Comparison of ENCODE assay signal across 8 mouse cellular contexts in the genomic region with DNA sequence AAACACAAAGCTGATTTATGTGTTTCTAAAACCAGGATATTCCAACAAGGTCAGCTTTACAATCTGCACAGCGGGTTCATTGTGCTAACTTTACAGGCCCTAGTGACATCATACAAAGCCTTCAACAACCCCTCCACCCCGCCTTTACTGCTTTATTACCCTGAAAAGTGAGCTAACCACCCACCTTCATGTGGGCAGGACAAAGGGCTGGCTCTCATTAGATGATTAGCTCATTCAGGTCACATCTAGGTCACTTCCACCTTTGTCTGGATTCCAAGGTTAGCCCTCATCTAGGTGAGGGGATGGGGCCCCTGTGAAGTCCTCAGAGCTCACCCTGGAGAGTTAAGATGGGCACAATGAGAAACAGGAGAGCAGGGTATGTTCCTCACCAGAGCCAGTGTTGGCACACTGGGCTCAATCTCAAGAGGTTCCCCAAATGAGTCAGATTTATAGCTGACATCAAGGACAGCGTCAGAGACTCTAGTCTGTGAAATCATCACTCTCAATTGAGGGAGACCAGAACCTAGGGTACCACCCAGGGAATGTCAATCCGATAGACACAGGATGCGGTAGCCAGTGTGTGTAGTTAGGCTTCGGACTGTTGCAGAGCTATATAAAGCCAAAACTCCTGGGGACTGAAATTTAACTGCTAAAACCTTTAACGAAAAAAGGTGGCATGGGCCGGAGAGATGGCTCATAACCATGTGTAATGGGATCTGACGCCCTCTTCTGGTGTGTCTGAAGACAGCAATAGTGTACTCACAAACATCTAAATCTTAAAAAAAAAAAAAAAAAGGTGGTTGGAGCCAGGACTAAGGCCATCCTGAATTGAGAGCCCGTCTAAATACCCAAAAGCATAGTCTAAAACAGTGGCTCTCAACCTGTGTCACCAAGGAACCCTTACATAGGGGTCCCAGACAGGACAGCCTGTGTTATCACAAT. TPM values are rescaled to one million over a fixed set of nuclear protein-coding genes. Genes with fewer than 3 reads are reported as not detected.
DNase-seq lines count a peak whose midpoint lies in the region; ATAC-seq and TF ChIP-seq lines count a peak whose summit lies in the region.

No protein-coding gene starts in this region.

- 43% methylated on average over 10 of the region's 10 CpGs for WGBS in heart, embryonic 10.5 days
- whole genome bisulfite sequencing in midbrain, embryonic 11.5 days: 31% methylated on average over 10 of the region's 10 CpGs

- H3K79me2 ChIP-seq in MEL (ENCODE audit: control insufficient read depth, insufficient read depth, low read length, poor library complexity): peaks cover 22% of the 10 kb centered on the region

- peak overlapping the region; percentile 100 for H3K9ac ChIP-seq in MEL (ENCODE audit: control insufficient read depth, low read depth, low read length, poor library complexity, severe bottlenecking)
- H3K9ac ChIP-seq in midbrain, embryonic 11.5 days (ENCODE audit: low read length): peak overlapping the region; percentile 98

- DNase-seq in heart, embryonic 10.5 days (ENCODE audit: low spot score): no peak
- no peak for DNase-seq in heart, postnatal 25 days (ENCODE audit: low spot score)
- DNase-seq in MEL (ENCODE audit: low read depth, low spot score): peak; percentile 36
- no peak for DNase-seq in midbrain, embryonic 11.5 days (ENCODE audit: low spot score, missing footprints)
- no peak for DNase-seq in T-cell, adult 2 months (ENCODE audit: low spot score)
- DNase-seq in spleen, adult 12 weeks (ENCODE audit: low spot score): no peak
- no peak for DNase-seq in B cell, adult 2 months

- H3K4me1 ChIP-seq in heart, embryonic 10.5 days: peaks cover 12% of the 10 kb centered on the region
- peaks cover 0 to 3% of the 10 kb centered on the region in 2 experiments; a peak in 1 of 4 replicates for H3K4me1 ChIP-seq in MEL (ENCODE audit: control insufficient read depth in 1 of 2, insufficient read depth in 2 of 2, low read length in 2 of 2)
- H3K4me1 ChIP-seq in midbrain, embryonic 11.5 days (ENCODE audit: control insufficient read depth, insufficient read depth, low read length): peaks cover 5% of the 10 kb centered on the region; the same call in 1 of the 2 replicates

- peaks cover 24% of the 10 kb centered on the region for H3K36me3 ChIP-seq in heart, embryonic 10.5 days
- H3K36me3 ChIP-seq in MEL (ENCODE audit: control insufficient read depth in 1 of 2, insufficient read depth in 2 of 2, low read length in 2 of 2): peaks cover 0 to 11% of the 10 kb centered on the region in 2 experiments; a peak in 3 of 4 replicates
- H3K36me3 ChIP-seq in midbrain, embryonic 11.5 days (ENCODE audit: control insufficient read depth, insufficient read depth, low read length): peaks cover 13% of the 10 kb centered on the region; the same call in 1 of the 2 replicates

- intact Hi-C loops in heart, postnatal 25 days (cut with DNase I): no loop called here

- H3K4me2 ChIP-seq in midbrain, embryonic 11.5 days: peak overlapping the region; percentile 77

- peak in 1 of 2 experiments; percentile 25; a peak in 2 of 4 replicates for TF ChIP-seq POLR2A in MEL (IDR thresholded peaks at IDR 0.05; ENCODE audit: control insufficient read depth in 1 of 2, insufficient read depth in 1 of 2, low read depth in 1 of 2, low read length in 2 of 2, poor library complexity in 1 of 2)

- no peak for TF ChIP-seq EP300 in MEL (IDR thresholded peaks at IDR 0.05; ENCODE audit: low read depth in 1 of 2, low read length in 2 of 2)

- H3K27me3 ChIP-seq in heart, embryonic 10.5 days (ENCODE audit: insufficient read depth, poor library complexity, severe bottlenecking): peaks cover 15% of the 10 kb centered on the region; the same call in 1 of the 2 replicates
- H3K27me3 ChIP-seq in MEL (ENCODE audit: control insufficient read depth in 1 of 2, insufficient read depth in 2 of 2, low read length in 2 of 2): no peaks in the 10 kb centered on the region
- H3K27me3 ChIP-seq in midbrain, embryonic 11.5 days (ENCODE audit: control insufficient read depth, insufficient read depth, low read length): no peaks in the 10 kb centered on the region; the same call in 1 of the 2 replicates

- no peak for TF ChIP-seq RAD21 in MEL (IDR thresholded peaks at IDR 0.05; ENCODE audit: low read depth, low read length)

- no peaks in the 10 kb centered on the region for H3K9me3 ChIP-seq in heart, embryonic 10.5 days
- no peaks in the 10 kb centered on the region for H3K9me3 ChIP-seq in MEL (replicated peaks; ENCODE audit: insufficient read depth, low read length)
- H3K9me3 ChIP-seq in midbrain, embryonic 11.5 days (ENCODE audit: control insufficient read depth, low read length): no peaks in the 10 kb centered on the region

- peak in 1 of 3 experiments; percentile 6; a peak in 1 of 6 replicates for TF ChIP-seq CTCF in MEL (IDR thresholded peaks at IDR 0.05 in 2 of 3, conservative IDR thresholded peaks at IDR 0.05 in 1 of 3; ENCODE audit: control insufficient read depth in 1 of 3, insufficient read depth in 1 of 3, low read depth in 2 of 3, low read length in 3 of 3, poor library complexity in 1 of 3, severe bottlenecking in 1 of 3)

- H3K4me3 ChIP-seq in heart, embryonic 10.5 days: peak overlapping the region; percentile 98
- H3K4me3 ChIP-seq in MEL (ENCODE audit: control insufficient read depth in 1 of 2, insufficient read depth in 1 of 2, low read depth in 2 of 2, low read length in 2 of 2): peak overlapping the region; percentile 64 to 99
- H3K4me3 ChIP-seq in midbrain, embryonic 11.5 days (ENCODE audit: low read depth, low read length): peak overlapping the region; percentile 89

- peak; percentile 12; the same call in 1 of the 2 replicates for ATAC-seq in granulocyte monocyte progenitor cell, adult 5-6 weeks (replicated peaks; ENCODE audit: poor library complexity, severe bottlenecking)
- ATAC-seq in midbrain, embryonic 11.5 days (ENCODE audit: low FRiP score): no peak

- peak overlapping the region; percentile 98 for H3K27ac ChIP-seq in heart, embryonic 10.5 days
- peak overlapping the region; percentile 90 for H3K27ac ChIP-seq in MEL (ENCODE audit: control insufficient read depth, low read depth, low read length)
- H3K27ac ChIP-seq in midbrain, embryonic 11.5 days (ENCODE audit: low read depth, low read length): peak overlapping the region; percentile 78

TF ChIP-seq in MEL, 35 proteins besides CTCF, POLR2A, EP300 and RAD21 (continues in another document):
- TF ChIP-seq SIN3A (IDR thresholded peaks at IDR 0.05; ENCODE audit: low read length) (no peak), POLR2AphosphoS2 (IDR thresholded peaks at IDR 0.05; ENCODE audit: low read length) (peak; percentile 50), MYC (IDR thresholded peaks at IDR 0.05; ENCODE audit: low read depth, low read length) (peak; percentile 11; the same call in 1 of the 2 replicates)

RNA-seq across cellular contexts. Expression of a gene that starts 8.3 kb away (rescaled TPM):
- polyA plus RNA-seq in heart, embryonic 10.5 days (2016; fragmentation: Nextera tagmentation; extraction: Ambion mirVana): 0.20 TPM in 1 of 2 replicates, not detected in the other
- total RNA-seq in heart, postnatal 25 days (2021): 1 to 10 TPM; 1.9 to 6.9 TPM
- total RNA-seq in MEL (2012; rRNA removed): 0.04 TPM in 1 of 2 replicates, not detected in the other
- not detected for polyA plus RNA-seq in MEL (2012; ENCODE audit: insufficient read depth in 1 of 2, insufficient read length in 2 of 2, low read depth in 1 of 2, low replicate concordance in 2 of 2, missing spikeins in 1 of 2)
- total RNA-seq in granulocyte monocyte progenitor cell, adult 5-6 weeks (2014; fragmentation: Nextera tagmentation): 11.4 and 13.9 TPM in 2 replicates
- 67.7 and 68.3 TPM in 2 replicates for total RNA-seq in granulocyte monocyte progenitor cell, adult 5-6 weeks (2017)
- 0.08 and 0.26 TPM in 2 replicates for polyA plus RNA-seq in midbrain, embryonic 11.5 days (2014; fragmentation: Nextera tagmentation; extraction: Ambion mirVana)

RNA-seq across cellular contexts. Expression of a gene that starts 18.9 kb away (rescaled TPM):
- polyA plus RNA-seq in heart, embryonic 10.5 days (2016; fragmentation: Nextera tagmentation; extraction: Ambion mirVana): 0.52 TPM in 1 of 2 replicates, not detected in the other
- not detected for total RNA-seq in heart, postnatal 25 days (2021)
- total RNA-seq in MEL (2012; rRNA removed): not detected in 2 replicates
- not detected for polyA plus RNA-seq in MEL (2012; ENCODE audit: insufficient read depth in 1 of 2, insufficient read length in 2 of 2, low read depth in 1 of 2, low replicate concordance in 2 of 2, missing spikeins in 1 of 2)
- not detected in 2 replicates for total RNA-seq in granulocyte monocyte progenitor cell, adult 5-6 weeks (2014; fragmentation: Nextera tagmentation)
- 0.34 and 1.4 TPM in 2 replicates for total RNA-seq in granulocyte monocyte progenitor cell, adult 5-6 weeks (2017)
- polyA plus RNA-seq in midbrain, embryonic 11.5 days (2014; fragmentation: Nextera tagmentation; extraction: Ambion mirVana): not detected in 2 replicates

RNA-seq across cellular contexts. Expression of a gene that starts 19.7 kb away (rescaled TPM):
- 21.3 and 25.5 TPM in 2 replicates for polyA plus RNA-seq in heart, embryonic 10.5 days (2016; fragmentation: Nextera tagmentation; extraction: Ambion mirVana)
- total RNA-seq in heart, postnatal 25 days (2021): 10 to 100 TPM; 12.7 to 14.1 TPM
- 6.5 and 7.0 TPM in 2 replicates for total RNA-seq in MEL (2012; rRNA removed)
- 1 to 10 TPM in 1 of 2 experiments, not detected in 1; 7.9 TPM for polyA plus RNA-seq in MEL (2012; ENCODE audit: insufficient read depth in 1 of 2, insufficient read length in 2 of 2, low read depth in 1 of 2, low replicate concordance in 2 of 2, missing spikeins in 1 of 2)
- total RNA-seq in granulocyte monocyte progenitor cell, adult 5-6 weeks (2014; fragmentation: Nextera tagmentation): 30.3 and 35.3 TPM in 2 replicates
- total RNA-seq in granulocyte monocyte progenitor cell, adult 5-6 weeks (2017): 27.0 and 32.4 TPM in 2 replicates
- 11.0 and 12.3 TPM in 2 replicates for polyA plus RNA-seq in midbrain, embryonic 11.5 days (2014; fragmentation: Nextera tagmentation; extraction: Ambion mirVana)

RNA-seq across cellular contexts. Expression of a gene that starts 21.2 kb away (rescaled TPM):
- polyA plus RNA-seq in heart, embryonic 10.5 days (2016; fragmentation: Nextera tagmentation; extraction: Ambion mirVana): 1.8 and 2.4 TPM in 2 replicates
- 1 to 10 TPM; 2.9 to 7.7 TPM for total RNA-seq in heart, postnatal 25 days (2021)
- 0.07 TPM in 1 of 2 replicates, not detected in the other for total RNA-seq in MEL (2012; rRNA removed)
- not detected for polyA plus RNA-seq in MEL (2012; ENCODE audit: insufficient read depth in 1 of 2, insufficient read length in 2 of 2, low read depth in 1 of 2, low replicate concordance in 2 of 2, missing spikeins in 1 of 2)
- total RNA-seq in granulocyte monocyte progenitor cell, adult 5-6 weeks (2014; fragmentation: Nextera tagmentation): 5.5 and 6.2 TPM in 2 replicates
- total RNA-seq in granulocyte monocyte progenitor cell, adult 5-6 weeks (2017): 45.2 and 49.0 TPM in 2 replicates
- 0.59 and 1.2 TPM in 2 replicates for polyA plus RNA-seq in midbrain, embryonic 11.5 days (2014; fragmentation: Nextera tagmentation; extraction: Ambion mirVana)

RNA-seq across cellular contexts. Expression of a gene that starts 21.7 kb away (rescaled TPM):
- 1.6 and 1.7 TPM in 2 replicates for polyA plus RNA-seq in heart, embryonic 10.5 days (2016; fragmentation: Nextera tagmentation; extraction: Ambion mirVana)
- 1 to 10 TPM; 6.9 to 8.1 TPM for total RNA-seq in heart, postnatal 25 days (2021)
- 0.07 and 0.15 TPM in 2 replicates for total RNA-seq in MEL (2012; rRNA removed)
- polyA plus RNA-seq in MEL (2012; ENCODE audit: insufficient read depth in 1 of 2, insufficient read length in 2 of 2, low read depth in 1 of 2, low replicate concordance in 2 of 2, missing spikeins in 1 of 2): 1 to 10 TPM in 1 of 2 experiments, not detected in 1; 1.6 TPM
- not detected in 2 replicates for total RNA-seq in granulocyte monocyte progenitor cell, adult 5-6 weeks (2014; fragmentation: Nextera tagmentation)
- total RNA-seq in granulocyte monocyte progenitor cell, adult 5-6 weeks (2017): 0.09 TPM in 1 of 2 replicates, not detected in the other
- polyA plus RNA-seq in midbrain, embryonic 11.5 days (2014; fragmentation: Nextera tagmentation; extraction: Ambion mirVana): 1.4 and 2.0 TPM in 2 replicates
